Mouse (Mus musculus): ENCODE results near the gene Snca.

- TF ChIP-seq CTCF (IDR thresholded peaks at IDR 0.05; ENCODE audit: extremely low read depth, insufficient read length, insufficient replicate concordance, low read depth, low read length) (no peak), POLR2A (IDR thresholded peaks at IDR 0.05; ENCODE audit: low read depth, low read length) (no peak)
Observed at GRCm38 (mm10) chr6:60819272-60819671, 10.4 kb downstream of the Snca start.

All from small intestine, adult 2 months (tissue).